Mouse (Mus musculus) liver, embryonic 14.5 days (tissue): ENCODE results near the gene Chrm3. TPM values are rescaled to one million over a fixed set of nuclear protein-coding genes. Genes with fewer than 3 reads are reported as not detected.

Experiments used
- ATAC-seq: fragments of 200-750 bp; cut with Nextera tagmentation; 2 replicates; pipeline ENCODE4 v1.8.0; 2017; ENCODE audit warnings: moderate number of reproducible peaks, mild to moderate bottlenecking, moderate library complexity; ENCODE audit not compliant: insufficient read depth
- DNase-seq, 3 experiments: peaks; one replicate each; pipeline ENCODE4 v3.0.0-alpha.2; 2012 to 2013; ENCODE audit warnings: low read depth in 3 of 3, low spot score in 3 of 3
- H3K27ac ChIP-seq: fragments of 300-500 bp; sonication (generic); 2 replicates; pipeline ENCODE4 v1.5.1; 2014; ENCODE audit warnings: moderate library complexity, mild to moderate bottlenecking, control low read depth, inconsistent platforms
- H3K27me3 ChIP-seq: fragments of 300-500 bp; sonication (generic); 2 replicates; pipeline ENCODE4 v1.6.1; 2014; ENCODE audit warnings: mild to moderate bottlenecking, low read length, moderate library complexity; ENCODE audit not compliant: control insufficient read depth, insufficient read depth
- H3K36me3 ChIP-seq: fragments of 300-500 bp; sonication (generic); replicated peaks from 2 replicates; pipeline ENCODE4 v1.6.1; 2014; ENCODE audit warnings: low read depth; ENCODE audit not compliant: control insufficient read depth, insufficient read depth
- H3K4me1 ChIP-seq, 2 experiments: fragments of 200-500 bp in 1 of 2; fragments of 300-500 bp in 1 of 2; sonication (generic) in 1 of 2; replicated peaks; 2 replicates each; pipeline ENCODE4 v1.6.1; 2012 to 2014; ENCODE audit warnings: antibody characterized with exemption in 1 of 2, inconsistent platforms in 1 of 2, low read length in 1 of 2; ENCODE audit not compliant: control insufficient read depth in 2 of 2, insufficient read depth in 2 of 2
- H3K4me2 ChIP-seq: fragments of 300-500 bp; sonication (generic); 2 replicates; pipeline ENCODE4 v1.6.1; 2014; ENCODE audit warnings: low read depth, mild to moderate bottlenecking, control low read depth, moderate library complexity
- H3K4me3 ChIP-seq, 2 experiments: fragments of 200-500 bp in 1 of 2; fragments of 300-500 bp in 1 of 2; sonication (generic) in 1 of 2; 2 replicates each; pipeline ENCODE4 v1.5.1; 2012 to 2014; ENCODE audit warnings: low read depth in 2 of 2, low read length in 2 of 2, mild to moderate bottlenecking in 2 of 2, control low read depth in 1 of 2, inconsistent platforms in 1 of 2, moderate library complexity in 1 of 2; ENCODE audit not compliant: insufficient read depth in 1 of 2
- H3K9ac ChIP-seq: fragments of 300-500 bp; sonication (generic); replicated peaks from 2 replicates; pipeline ENCODE4 v1.6.1; 2014; ENCODE audit warnings: mild to moderate bottlenecking, control low read depth, moderate library complexity
- H3K9me3 ChIP-seq: fragments of 300-500 bp; sonication (generic); 2 replicates; pipeline ENCODE4 v1.6.1; 2016; ENCODE audit warnings: low read length, mixed read lengths; ENCODE audit not compliant: control insufficient read depth
- CTCF ChIP-seq: IDR thresholded peaks from 2 replicates; pipeline ENCODE4 v1.5.1; 2016; ENCODE audit warnings: antibody characterized with exemption, low read depth, control low read depth
- EP300 ChIP-seq: IDR thresholded peaks from 2 replicates; pipeline ENCODE4 v1.6.1; 2016; ENCODE audit warnings: antibody characterized with exemption, low read depth
- WGBS: fragments of 180-500 bp; shearing (Covaris S2); extraction: QIAGEN DNeasy Blood & Tissue Kit; methylation state at CpG from one replicate; pipeline ENCODE4 v1.1.7; 2014; ENCODE audit not compliant: insufficient replicate concordance; 5-methylcytosine and 5-hydroxymethylcytosine counted together
- polyA plus RNA-seq, 2 experiments: library from polyadenylated mRNA; depleted of rRNA in 1 of 2; stranded (reverse) in 1 of 2; unstranded in 1 of 2; fragments of >200 nt; fragmentation: Nextera tagmentation in 1 of 2; extraction: Ambion mirVana in 1 of 2; gene quantifications; 2 replicates each; pipeline versions ENCODE4 v1.2.1 to v1.2.3; 2012 to 2014

Chrm3 gene
- polyA plus RNA-seq, 2 experiments, result 0.03 TPM; not detected in 1

- Histone ChIP-seq H3K27ac (no peak overlapping the region), H3K9ac (no peak overlapping the region), H3K27me3 (no peaks in the 10 kb centered on the region), H3K36me3 (no peaks in the 10 kb centered on the region), H3K4me3 (no peak overlapping the region), H3K4me1 (no peaks in the 10 kb centered on the region), H3K9me3 (no peaks in the 10 kb centered on the region), H3K4me2 (no peak overlapping the region)
- WGBS, result 48% methylated on average over 5 of the region's 5 CpGs
- ATAC-seq, result no peak
- TF ChIP-seq CTCF, result no peak
- no peak for DNase-seq
These were observed 470.2 kb downstream of the Chrm3 start for GRCm38 (mm10) chr13:9890460-9890859.

- no peak for TF ChIP-seq EP300
- no peak for TF ChIP-seq CTCF
- DNase-seq (no peak), ATAC-seq (no peak)
- H3K4me1 ChIP-seq, result no peaks in the 10 kb centered on the region
- H3K27ac ChIP-seq, result no peak overlapping the region
- no peaks in the 10 kb centered on the region for H3K27me3 ChIP-seq
- H3K9ac ChIP-seq, result no peak overlapping the region
- no peaks in the 10 kb centered on the region for H3K9me3 ChIP-seq
- no peak overlapping the region for H3K4me2 ChIP-seq
- WGBS, result 15% methylated on average over 1 of the region's 1 CpGs
- no peak overlapping the region for H3K4me3 ChIP-seq
- H3K36me3 ChIP-seq, result no peaks in the 10 kb centered on the region
These were observed 470.7 kb downstream of the Chrm3 start for GRCm38 (mm10) chr13:9889954-9890353.

- no peak overlapping the region for H3K9ac ChIP-seq
- H3K4me3 ChIP-seq, result no peak overlapping the region
- 56% methylated on average over 5 of the region's 5 CpGs for WGBS
- no peak for ATAC-seq
- TF ChIP-seq EP300 (no peak), CTCF (no peak)
- no peak overlapping the region for H3K4me2 ChIP-seq
- H3K9me3 ChIP-seq, result no peaks in the 10 kb centered on the region
- no peaks in the 10 kb centered on the region for H3K36me3 ChIP-seq
- no peaks in the 10 kb centered on the region for H3K4me1 ChIP-seq
- H3K27ac ChIP-seq, result no peak overlapping the region
- H3K27me3 ChIP-seq, result no peaks in the 10 kb centered on the region
- no peak for DNase-seq
These were observed 472.4 kb downstream of the Chrm3 start for GRCm38 (mm10) chr13:9888284-9888683.

- WGBS, result 64% methylated on average over 5 of the region's 5 CpGs
- Histone ChIP-seq H3K27ac (no peak overlapping the region), H3K36me3 (no peaks in the 10 kb centered on the region), H3K4me3 (no peak overlapping the region), H3K4me1 (no peaks in the 10 kb centered on the region), H3K27me3 (no peaks in the 10 kb centered on the region), H3K9ac (no peak overlapping the region), H3K9me3 (no peaks in the 10 kb centered on the region), H3K4me2 (no peak overlapping the region)
- no peak for TF ChIP-seq EP300
- DNase-seq (no peak), ATAC-seq (no peak)
These were observed 473.4 kb downstream of the Chrm3 start for GRCm38 (mm10) chr13:9887261-9887660.

GRCm38 (mm10) chr13:9886465-9887135, 474.0 kb downstream of the Chrm3 start:
- H3K36me3 ChIP-seq, result no peaks in the 10 kb centered on the region
- no peak overlapping the region for H3K4me3 ChIP-seq
- no peaks in the 10 kb centered on the region for H3K9me3 ChIP-seq
- H3K4me2 ChIP-seq, result no peak overlapping the region
- DNase-seq (no peak), ATAC-seq (no peak)
- TF ChIP-seq CTCF, result no peak
- TF ChIP-seq EP300, result no peak
- no peaks in the 10 kb centered on the region for H3K27me3 ChIP-seq
- 58% methylated on average over 6 of the region's 6 CpGs for WGBS
- H3K9ac ChIP-seq, result no peak overlapping the region
- H3K4me1 ChIP-seq, result no peaks in the 10 kb centered on the region
- no peak overlapping the region for H3K27ac ChIP-seq
